8 mouse cellular contexts compared by ENCODE assay signal in the genomic region with DNA sequence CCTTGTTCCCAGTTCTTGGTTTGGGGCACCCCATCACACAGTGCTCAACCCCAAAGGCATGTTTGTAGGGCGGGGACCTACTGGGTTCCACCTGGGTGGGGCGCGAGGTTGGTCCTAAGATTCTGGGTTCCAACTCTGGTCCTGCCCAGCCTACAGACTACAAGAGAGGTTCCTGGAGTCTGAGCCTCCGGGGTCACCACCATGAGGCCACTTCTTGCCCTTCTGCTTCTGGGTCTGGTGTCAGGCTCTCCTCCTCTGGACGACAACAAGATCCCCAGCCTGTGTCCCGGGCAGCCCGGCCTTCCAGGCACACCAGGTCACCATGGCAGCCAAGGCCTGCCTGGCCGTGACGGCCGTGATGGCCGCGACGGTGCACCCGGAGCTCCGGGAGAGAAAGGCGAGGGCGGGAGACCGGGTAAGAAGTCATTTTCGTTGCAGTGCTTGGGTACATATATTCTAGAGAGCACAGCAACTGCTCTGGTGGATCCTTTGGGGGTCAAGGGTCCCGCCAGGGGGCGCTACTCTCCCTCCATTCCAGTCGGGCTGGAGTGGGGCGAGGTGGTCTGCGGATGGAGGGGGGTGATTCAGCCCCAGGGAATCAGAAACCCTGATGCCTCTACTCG. TPM values are rescaled to one million over a fixed set of nuclear protein-coding genes. Genes with fewer than 3 reads are reported as not detected.
DNase-seq lines count a peak whose midpoint lies in the region; ATAC-seq lines count a peak whose summit lies in the region.

No protein-coding gene starts in this region.

- H3K27me3 ChIP-seq in liver, embryonic 12.5 days (replicated peaks): no peaks in the 10 kb centered on the region
- no peaks in the 10 kb centered on the region for H3K27me3 ChIP-seq in stomach, embryonic 16.5 days (ENCODE audit: control insufficient read depth, insufficient read depth, low read length)

- H3K4me3 ChIP-seq in liver, embryonic 12.5 days: no peak overlapping the region
- peak overlapping the region; percentile 15; the same call in 1 of the 2 replicates for H3K4me3 ChIP-seq in stomach, embryonic 16.5 days (replicated peaks; ENCODE audit: low read length)

- WGBS in liver, embryonic 12.5 days (ENCODE audit: insufficient replicate concordance): 70% methylated on average over 25 of the region's 25 CpGs
- WGBS in stomach, embryonic 16.5 days: 37% methylated on average over 25 of the region's 25 CpGs

- H3K4me1 ChIP-seq in liver, embryonic 12.5 days: peaks cover 53% of the 10 kb centered on the region
- H3K4me1 ChIP-seq in stomach, embryonic 16.5 days (ENCODE audit: control insufficient read depth, insufficient read depth, low read length): peaks cover 39% of the 10 kb centered on the region

- no peak for ATAC-seq in liver, embryonic 12.5 days
- peak; percentile 19; the same call in 1 of the 2 replicates for ATAC-seq in stomach, embryonic 16.5 days (ENCODE audit: insufficient read depth, low FRiP score)

- no peak overlapping the region for H3K27ac ChIP-seq in liver, embryonic 12.5 days
- peak overlapping the region; percentile 54 for H3K27ac ChIP-seq in stomach, embryonic 16.5 days (ENCODE audit: low read length)

- peak overlapping the region; percentile 18; the same call in 1 of the 2 replicates for H3K4me2 ChIP-seq in liver, embryonic 12.5 days
- H3K4me2 ChIP-seq in stomach, embryonic 16.5 days (ENCODE audit: low read depth, low read length): peak overlapping the region; percentile 31

- intact Hi-C loops in heart, postnatal 14 days (cut with DNase I): loop anchor here (5.0 kb wide), 2 partner anchors 40 to 125 kb away; partner anchors contain the start of gene Usp2

- DNase-seq in cerebellum, adult 11-12 months: peak; percentile 55
- DNase-seq in cerebellum, adult 9-11 months: no peak
- DNase-seq in thymus, postnatal 4 days: peak; percentile 64
- DNase-seq in thymus, postnatal 25 days: no peak
- DNase-seq in heart, postnatal 14 days: peak; percentile 66 to 71
- DNase-seq in urinary bladder, postnatal 14 days (ENCODE audit: low spot score): no peak

- H3K36me3 ChIP-seq in liver, embryonic 12.5 days: peaks cover 70% of the 10 kb centered on the region
- H3K36me3 ChIP-seq in stomach, embryonic 16.5 days (ENCODE audit: control insufficient read depth, insufficient read depth, low read length): peaks cover 5% of the 10 kb centered on the region; the same call in 1 of the 2 replicates

- H3K9ac ChIP-seq in liver, embryonic 12.5 days: no peak overlapping the region; the same call in 1 of the 2 replicates
- H3K9ac ChIP-seq in stomach, embryonic 16.5 days (ENCODE audit: low read length): peak overlapping the region; percentile 45

- no peaks in the 10 kb centered on the region for H3K9me3 ChIP-seq in liver, embryonic 12.5 days (replicated peaks)
- H3K9me3 ChIP-seq in stomach, embryonic 16.5 days (replicated peaks; ENCODE audit: control insufficient read depth, low read length): no peaks in the 10 kb centered on the region

RNA-seq across cellular contexts. Expression of gene C1qtnf5, which starts 0.6 kb away (rescaled TPM):
- total RNA-seq in heart, postnatal 14 days (2021): 10 to 100 TPM; 15.2 to 19.5 TPM
- polyA plus RNA-seq in liver, embryonic 12.5 days (2016; fragmentation: Nextera tagmentation; extraction: Ambion mirVana): 0.23 and 0.28 TPM in 2 replicates
- 2.4 and 2.5 TPM in 2 replicates for polyA plus RNA-seq in stomach, embryonic 16.5 days (2015; fragmentation: Nextera tagmentation; extraction: Ambion mirVana)

RNA-seq across cellular contexts. Expression of gene Gm49380, which starts 5.6 kb away (rescaled TPM):
- total RNA-seq in heart, postnatal 14 days (2021): under 1 TPM in 1 of 2 experiments, not detected in 1; 0.12 TPM
- polyA plus RNA-seq in liver, embryonic 12.5 days (2016; fragmentation: Nextera tagmentation; extraction: Ambion mirVana): not detected in 2 replicates
- polyA plus RNA-seq in stomach, embryonic 16.5 days (2015; fragmentation: Nextera tagmentation; extraction: Ambion mirVana): 0.19 and 0.21 TPM in 2 replicates

RNA-seq across cellular contexts. Expression of gene Rnf26, which starts 5.6 kb away (rescaled TPM):
- total RNA-seq in heart, postnatal 14 days (2021): 10 to 100 TPM; 10.1 to 11.3 TPM
- polyA plus RNA-seq in liver, embryonic 12.5 days (2016; fragmentation: Nextera tagmentation; extraction: Ambion mirVana): 57.6 and 58.7 TPM in 2 replicates
- 42.3 and 50.6 TPM in 2 replicates for polyA plus RNA-seq in stomach, embryonic 16.5 days (2015; fragmentation: Nextera tagmentation; extraction: Ambion mirVana)

RNA-seq across cellular contexts. Expression of gene Mfrp, which starts 6.1 kb away (rescaled TPM):
- not detected for total RNA-seq in heart, postnatal 14 days (2021)
- 0.11 TPM in 1 of 2 replicates, not detected in the other for polyA plus RNA-seq in liver, embryonic 12.5 days (2016; fragmentation: Nextera tagmentation; extraction: Ambion mirVana)
- polyA plus RNA-seq in stomach, embryonic 16.5 days (2015; fragmentation: Nextera tagmentation; extraction: Ambion mirVana): 0.08 and 0.20 TPM in 2 replicates

RNA-seq across cellular contexts. Expression of gene Mcam, which starts 26.6 kb away (rescaled TPM):
- total RNA-seq in heart, postnatal 14 days (2021): 10 to 100 TPM; 81.2 to 82.3 TPM
- polyA plus RNA-seq in liver, embryonic 12.5 days (2016; fragmentation: Nextera tagmentation; extraction: Ambion mirVana): 6.1 and 6.3 TPM in 2 replicates
- polyA plus RNA-seq in stomach, embryonic 16.5 days (2015; fragmentation: Nextera tagmentation; extraction: Ambion mirVana): 53.6 and 56.9 TPM in 2 replicates

Comparison
In these comparisons a context has a peak if more than half of its experiments do, and no peak if none do; other contexts are left out.
1. DNase-seq: peak in cerebellum, adult 11-12 months (single experiment), thymus, postnatal 4 days (single experiment) and heart, postnatal 14 days (2 of 2); none in cerebellum, adult 9-11 months (single experiment), thymus, postnatal 25 days (single experiment) and urinary bladder, postnatal 14 days (single experiment).